Mouse (Mus musculus): ENCODE data around the gene Fam228b. TPM values are rescaled to one million over a fixed set of nuclear protein-coding genes. Genes with fewer than 3 reads are reported as not detected.
"Not testable (repeated sequence)": the region's sequence is repeated elsewhere in the genome, so short reads cannot be mapped to it uniquely, and the experiment has no call there.

The Fam228b gene
- polyA plus RNA-seq, 1 experiment from 2014 or later: 5.5 TPM

GRCm38 (mm10) chr12:4788128-4788527 is 19.1 kb upstream of the Fam228b start:
- not testable (repeated sequence) for H3K36me3 ChIP-seq (ENCODE audit: control insufficient read depth, insufficient read depth, low read length); H3K27ac ChIP-seq (ENCODE audit: low read depth, low read length); H3K9me3 ChIP-seq (replicated peaks; ENCODE audit: control insufficient read depth, low read length); H3K4me1 ChIP-seq (ENCODE audit: control insufficient read depth, insufficient read depth, low read length); H3K9ac ChIP-seq (ENCODE audit: low read length); DNase-seq (ENCODE audit: low spot score); H3K4me3 ChIP-seq (ENCODE audit: low read depth, low read length); ATAC-seq; H3K27me3 ChIP-seq (replicated peaks; ENCODE audit: control insufficient read depth, insufficient read depth, low read length); H3K4me2 ChIP-seq (ENCODE audit: low read length)
- WGBS: 94% methylated on average over 25 of the region's 25 CpGs

GRCm38 (mm10) chr12:4784466-4784865 is 15.4 kb upstream of the Fam228b start:
- Histone ChIP-seq H3K9ac (ENCODE audit: low read length) (no peak overlapping the region), H3K9me3 (replicated peaks; ENCODE audit: control insufficient read depth, low read length) (no peaks in the 10 kb centered on the region), H3K27me3 (replicated peaks; ENCODE audit: control insufficient read depth, insufficient read depth, low read length) (no peaks in the 10 kb centered on the region), H3K4me1 (ENCODE audit: control insufficient read depth, insufficient read depth, low read length) (no peaks in the 10 kb centered on the region), H3K4me3 (ENCODE audit: low read depth, low read length) (no peak overlapping the region), H3K36me3 (ENCODE audit: control insufficient read depth, insufficient read depth, low read length) (no peaks in the 10 kb centered on the region), H3K4me2 (ENCODE audit: low read length) (no peak overlapping the region), H3K27ac (ENCODE audit: low read depth, low read length) (no peak overlapping the region)
- WGBS: 78% methylated on average over 2 of the region's 2 CpGs
- ATAC-seq: no peak
- no peak for DNase-seq (ENCODE audit: low spot score)

GRCm38 (mm10) chr12:4783598-4783997 is 14.5 kb upstream of the Fam228b start:
- H3K4me1 ChIP-seq (ENCODE audit: control insufficient read depth, insufficient read depth, low read length): no peaks in the 10 kb centered on the region
- no peak overlapping the region for H3K4me2 ChIP-seq (ENCODE audit: low read length)
- no peak overlapping the region for H3K9ac ChIP-seq (ENCODE audit: low read length)
- 63% methylated on average over 5 of the region's 5 CpGs for WGBS
- H3K27ac ChIP-seq (ENCODE audit: low read depth, low read length): no peak overlapping the region
- H3K36me3 ChIP-seq (ENCODE audit: control insufficient read depth, insufficient read depth, low read length): no peaks in the 10 kb centered on the region
- no peak overlapping the region for H3K4me3 ChIP-seq (ENCODE audit: low read depth, low read length)
- H3K9me3 ChIP-seq (replicated peaks; ENCODE audit: control insufficient read depth, low read length): no peaks in the 10 kb centered on the region
- ATAC-seq (no peak), DNase-seq (ENCODE audit: low spot score) (no peak)
- H3K27me3 ChIP-seq (replicated peaks; ENCODE audit: control insufficient read depth, insufficient read depth, low read length): no peaks in the 10 kb centered on the region

- H3K9ac ChIP-seq (ENCODE audit: low read length); H3K4me1 ChIP-seq (ENCODE audit: control insufficient read depth, insufficient read depth, low read length); DNase-seq (ENCODE audit: low spot score); H3K9me3 ChIP-seq (replicated peaks; ENCODE audit: control insufficient read depth, low read length); H3K4me2 ChIP-seq (ENCODE audit: low read length); H3K4me3 ChIP-seq (ENCODE audit: low read depth, low read length); H3K36me3 ChIP-seq (ENCODE audit: control insufficient read depth, insufficient read depth, low read length); H3K27ac ChIP-seq (ENCODE audit: low read depth, low read length); ATAC-seq; H3K27me3 ChIP-seq (replicated peaks; ENCODE audit: control insufficient read depth, insufficient read depth, low read length): not testable (repeated sequence)
- WGBS: 89% methylated on average over 9 of the region's 9 CpGs
These were observed 12.8 kb upstream of the Fam228b start for GRCm38 (mm10) chr12:4781725-4782404.

GRCm38 (mm10) chr12:4781270-4781669 is 12.2 kb upstream of the Fam228b start:
- Histone ChIP-seq H3K4me3 (ENCODE audit: low read depth, low read length) (no peak overlapping the region), H3K27ac (ENCODE audit: low read depth, low read length) (no peak overlapping the region), H3K36me3 (ENCODE audit: control insufficient read depth, insufficient read depth, low read length) (no peaks in the 10 kb centered on the region), H3K4me2 (ENCODE audit: low read length) (no peak overlapping the region), H3K9ac (ENCODE audit: low read length) (no peak overlapping the region), H3K4me1 (ENCODE audit: control insufficient read depth, insufficient read depth, low read length) (no peaks in the 10 kb centered on the region), H3K27me3 (replicated peaks; ENCODE audit: control insufficient read depth, insufficient read depth, low read length) (no peaks in the 10 kb centered on the region), H3K9me3 (replicated peaks; ENCODE audit: control insufficient read depth, low read length) (no peaks in the 10 kb centered on the region)
- 90% methylated on average over 1 of the region's 1 CpGs for WGBS
- DNase-seq (ENCODE audit: low spot score) (no peak), ATAC-seq (no peak)

GRCm38 (mm10) chr12:4780245-4780644 is 11.2 kb upstream of the Fam228b start:
- DNase-seq (ENCODE audit: low spot score) (no peak), ATAC-seq (no peak)
- H3K4me1 ChIP-seq (ENCODE audit: control insufficient read depth, insufficient read depth, low read length): no peaks in the 10 kb centered on the region
- no peak overlapping the region for H3K9ac ChIP-seq (ENCODE audit: low read length)
- no peak overlapping the region for H3K4me2 ChIP-seq (ENCODE audit: low read length)
- no peak overlapping the region for H3K27ac ChIP-seq (ENCODE audit: low read depth, low read length)
- 69% methylated on average over 2 of the region's 2 CpGs for WGBS
- H3K27me3 ChIP-seq (replicated peaks; ENCODE audit: control insufficient read depth, insufficient read depth, low read length): no peaks in the 10 kb centered on the region
- H3K9me3 ChIP-seq (replicated peaks; ENCODE audit: control insufficient read depth, low read length): no peaks in the 10 kb centered on the region
- no peaks in the 10 kb centered on the region for H3K36me3 ChIP-seq (ENCODE audit: control insufficient read depth, insufficient read depth, low read length)
- no peak overlapping the region for H3K4me3 ChIP-seq (ENCODE audit: low read depth, low read length)

- WGBS: 88% methylated on average over 6 of the region's 6 CpGs
- DNase-seq (ENCODE audit: low spot score) (no peak), ATAC-seq (no peak)
- Histone ChIP-seq H3K4me3 (ENCODE audit: low read depth, low read length) (no peak overlapping the region), H3K9me3 (replicated peaks; ENCODE audit: control insufficient read depth, low read length) (no peaks in the 10 kb centered on the region), H3K27me3 (replicated peaks; ENCODE audit: control insufficient read depth, insufficient read depth, low read length) (no peaks in the 10 kb centered on the region), H3K9ac (ENCODE audit: low read length) (no peak overlapping the region), H3K4me1 (ENCODE audit: control insufficient read depth, insufficient read depth, low read length) (no peaks in the 10 kb centered on the region), H3K36me3 (ENCODE audit: control insufficient read depth, insufficient read depth, low read length) (no peaks in the 10 kb centered on the region), H3K4me2 (ENCODE audit: low read length) (no peak overlapping the region), H3K27ac (ENCODE audit: low read depth, low read length) (no peak overlapping the region)
These were observed 8.7 kb upstream of the Fam228b start for GRCm38 (mm10) chr12:4777734-4778133.

- H3K9me3 ChIP-seq (replicated peaks; ENCODE audit: control insufficient read depth, low read length): no peaks in the 10 kb centered on the region
- H3K27me3 ChIP-seq (replicated peaks; ENCODE audit: control insufficient read depth, insufficient read depth, low read length): no peaks in the 10 kb centered on the region
- no peak overlapping the region for H3K4me2 ChIP-seq (ENCODE audit: low read length)
- ATAC-seq: no peak
- H3K4me3 ChIP-seq (ENCODE audit: low read depth, low read length): no peak overlapping the region
- no peak for DNase-seq (ENCODE audit: low spot score)
- no peaks in the 10 kb centered on the region for H3K36me3 ChIP-seq (ENCODE audit: control insufficient read depth, insufficient read depth, low read length)
- H3K9ac ChIP-seq (ENCODE audit: low read length): no peak overlapping the region
- no peak overlapping the region for H3K27ac ChIP-seq (ENCODE audit: low read depth, low read length)
- WGBS: 82% methylated on average over 9 of the region's 9 CpGs
- no peaks in the 10 kb centered on the region for H3K4me1 ChIP-seq (ENCODE audit: control insufficient read depth, insufficient read depth, low read length)
These were observed 6.5 kb upstream of the Fam228b start for GRCm38 (mm10) chr12:4775588-4775949.

- no peaks in the 10 kb centered on the region for H3K9me3 ChIP-seq (replicated peaks; ENCODE audit: control insufficient read depth, low read length)
- H3K4me2 ChIP-seq (ENCODE audit: low read length): no peak overlapping the region
- no peak for ATAC-seq
- H3K4me1 ChIP-seq (ENCODE audit: control insufficient read depth, insufficient read depth, low read length): no peaks in the 10 kb centered on the region
- no peak overlapping the region for H3K9ac ChIP-seq (ENCODE audit: low read length)
- 93% methylated on average over 8 of the region's 8 CpGs for WGBS
- no peak overlapping the region for H3K27ac ChIP-seq (ENCODE audit: low read depth, low read length)
- H3K36me3 ChIP-seq (ENCODE audit: control insufficient read depth, insufficient read depth, low read length): no peaks in the 10 kb centered on the region
- H3K4me3 ChIP-seq (ENCODE audit: low read depth, low read length): no peak overlapping the region
- no peaks in the 10 kb centered on the region for H3K27me3 ChIP-seq (replicated peaks; ENCODE audit: control insufficient read depth, insufficient read depth, low read length)
- no peak for DNase-seq (ENCODE audit: low spot score)
These were observed 6.0 kb upstream of the Fam228b start for GRCm38 (mm10) chr12:4774895-4775587.
